Mouse (Mus musculus): ENCODE measurements around the gene Gjd3.

DNA sequence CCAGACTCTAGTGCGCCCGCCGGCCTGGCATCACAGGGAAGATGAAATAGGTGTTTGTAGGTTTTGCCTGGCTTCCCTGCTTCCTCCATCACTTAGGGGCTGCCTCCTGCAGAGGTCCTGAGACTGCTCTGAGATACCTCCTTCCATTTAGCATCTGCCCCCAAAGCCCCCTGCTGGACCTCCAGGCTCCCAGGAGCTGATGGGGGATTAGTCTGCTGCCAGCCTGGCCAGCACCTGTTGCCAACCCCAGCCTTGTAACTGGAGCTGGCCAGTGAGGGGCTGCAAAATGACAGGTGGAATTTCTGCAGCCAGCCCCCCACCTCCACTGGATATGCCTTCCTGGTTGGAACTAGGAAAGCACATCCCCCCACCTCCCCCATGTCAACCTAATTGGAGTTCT, 42.0 kb downstream of the Gjd3 start:
- TF ChIP-seq CTCF (IDR thresholded peaks at IDR 0.05; ENCODE audit: control insufficient read depth, insufficient read depth, low read length) (no peak), POLR2A (IDR thresholded peaks at IDR 0.05; ENCODE audit: borderline replicate concordance, control insufficient read depth, low read depth, low read length) (no peak)
